10 mouse cellular contexts compared by ENCODE assay signal in the genomic region with DNA sequence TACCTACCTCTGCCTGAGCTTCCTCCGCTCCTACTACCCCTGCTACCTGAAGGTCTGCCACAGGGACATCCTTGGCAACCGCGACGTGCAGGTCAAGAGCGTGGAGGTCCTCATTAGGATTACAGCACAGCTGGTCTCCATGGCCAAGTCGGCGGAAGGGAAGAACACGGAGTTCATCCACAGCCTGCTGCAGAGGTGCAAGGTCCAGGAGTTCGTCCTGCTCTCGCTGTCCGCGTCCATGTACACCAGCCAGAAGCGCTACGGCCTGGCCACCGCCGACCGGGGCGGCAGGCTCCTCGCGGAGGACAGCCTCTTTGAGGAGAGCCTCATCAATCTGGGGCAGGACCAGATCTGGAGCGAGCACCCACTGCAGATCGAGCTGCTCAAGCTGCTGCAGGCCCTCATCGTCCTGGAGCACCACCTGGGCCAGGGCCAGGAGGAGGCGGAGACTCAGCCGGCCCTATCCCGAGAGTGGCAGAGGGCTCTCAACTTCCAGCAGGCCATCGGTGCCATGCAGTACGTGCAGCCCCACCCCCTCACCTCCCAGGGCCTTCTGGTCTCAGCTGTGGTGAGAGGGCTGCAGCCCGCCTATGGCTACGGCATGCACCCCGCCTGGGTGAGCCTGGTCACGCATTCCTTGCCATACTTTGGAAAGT. TPM values are rescaled to one million over a fixed set of nuclear protein-coding genes. Genes with fewer than 3 reads are reported as not detected.
DNase-seq lines count a peak whose midpoint lies in the region; ATAC-seq and TF ChIP-seq lines count a peak whose summit lies in the region.
"Had no signal": no experiment of that assay in that cellular context is flagged by ENCODE, and none has a peak within 500 bp of the region (broad histone marks: within the 10 kb centered on the region; RNA-seq: fewer than 3 reads in every experiment).

No protein-coding gene starts in this region.

- H3K79me2 ChIP-seq in heart, adult 2 months (replicated peaks; ENCODE audit: control insufficient read depth, insufficient read depth, low read length) = no peaks in the 10 kb centered on the region

- no peak overlapping the region for H3K27ac ChIP-seq in heart, adult 2 months
- H3K27ac ChIP-seq in embryonic facial prominence, embryonic 10.5 days (replicated peaks) = no peak overlapping the region
- H3K27ac ChIP-seq in lung, embryonic 16.5 days (ENCODE audit: low read length) = peak overlapping the region; percentile 58
- H3K27ac ChIP-seq: forebrain, embryonic 15.5 days; neural tube, embryonic 13.5 days had no signal

- no peak overlapping the region for H3K9ac ChIP-seq in heart, adult 2 months (ENCODE audit: low read depth, low read length)
- peak overlapping the region; percentile 8; the same call in 1 of the 2 replicates for H3K9ac ChIP-seq in lung, embryonic 16.5 days (ENCODE audit: low read length)
- H3K9ac ChIP-seq: forebrain, embryonic 15.5 days; neural tube, embryonic 13.5 days had no signal

- no peak for TF ChIP-seq POLR2A in heart, adult 2 months (IDR thresholded peaks at IDR 0.05; ENCODE audit: insufficient read depth, low read depth, low read length)

- no peaks in the 10 kb centered on the region for H3K4me1 ChIP-seq in heart, adult 2 months (ENCODE audit: control insufficient read depth, insufficient read depth, low read length)
- peaks cover 5% of the 10 kb centered on the region for H3K4me1 ChIP-seq in embryonic facial prominence, embryonic 10.5 days
- H3K4me1 ChIP-seq in lung, embryonic 16.5 days (replicated peaks; ENCODE audit: control insufficient read depth, insufficient read depth, low read length) = peaks cover 7% of the 10 kb centered on the region
- H3K4me1 ChIP-seq: forebrain, embryonic 15.5 days; neural tube, embryonic 13.5 days had no signal

- peak; percentile 34 for DNase-seq in heart, postnatal 4 days
- DNase-seq in heart, adult 2 months = no peak
- DNase-seq in embryonic facial prominence, embryonic 10.5 days (ENCODE audit: low spot score) = peak; percentile 27
- DNase-seq in kidney, adult 8-10 months = peak; percentile 53 to 61
- no peak for DNase-seq in thymus, postnatal 10 days (ENCODE audit: low spot score in 2 of 2)
- no peak for DNase-seq in layer of hippocampus, postnatal 36 days

- H3K4me3 ChIP-seq in heart, adult 2 months = no peak overlapping the region
- no peak overlapping the region for H3K4me3 ChIP-seq in embryonic facial prominence, embryonic 10.5 days
- peak overlapping the region; percentile 20; the same call in 1 of the 2 replicates for H3K4me3 ChIP-seq in lung, embryonic 16.5 days (ENCODE audit: low read length)
- H3K4me3 ChIP-seq: forebrain, embryonic 15.5 days; neural tube, embryonic 13.5 days had no signal

- H3K9me3 ChIP-seq in embryonic facial prominence, embryonic 10.5 days = no peaks in the 10 kb centered on the region
- no peaks in the 10 kb centered on the region for H3K9me3 ChIP-seq in lung, embryonic 16.5 days (ENCODE audit: control insufficient read depth, low read length)
- H3K9me3 ChIP-seq: forebrain, embryonic 15.5 days; neural tube, embryonic 13.5 days had no signal

- TF ChIP-seq CTCF in heart, adult 2 months (IDR thresholded peaks at IDR 0.05) = no peak

- H3K36me3 ChIP-seq in heart, adult 2 months (ENCODE audit: control insufficient read depth, insufficient read depth, low read length) = no peaks in the 10 kb centered on the region
- H3K36me3 ChIP-seq in embryonic facial prominence, embryonic 10.5 days (replicated peaks) = peaks cover 8% of the 10 kb centered on the region
- no peaks in the 10 kb centered on the region; the same call in none of the 2 replicates for H3K36me3 ChIP-seq in lung, embryonic 16.5 days (ENCODE audit: control insufficient read depth, insufficient read depth, low read length)

- H3K4me2 ChIP-seq in lung, embryonic 16.5 days (ENCODE audit: low read depth, low read length) = peak overlapping the region; percentile 41
- H3K4me2 ChIP-seq: forebrain, embryonic 15.5 days; neural tube, embryonic 13.5 days had no signal

- ATAC-seq in lung, embryonic 16.5 days (ENCODE audit: low read depth) = peak; percentile 97
- no peak for ATAC-seq in megakaryocyte-erythroid progenitor cell, adult 5-6 weeks (replicated peaks; ENCODE audit: low FRiP score, low TSS enrichment, poor library complexity, severe bottlenecking)
- ATAC-seq: forebrain, embryonic 15.5 days had no signal

- TF ChIP-seq EP300 in heart, adult 2 months (IDR thresholded peaks at IDR 0.05; ENCODE audit: insufficient read depth, low read depth, low read length) = no peak

- WGBS in heart, adult 2 months = 77% methylated on average over 32 of the region's 32 CpGs
- WGBS in embryonic facial prominence, embryonic 10.5 days = 75% methylated on average over 32 of the region's 32 CpGs
- WGBS in lung, embryonic 16.5 days = 51% methylated on average over 32 of the region's 32 CpGs

- H3K27me3 ChIP-seq in heart, adult 2 months (ENCODE audit: control insufficient read depth, insufficient read depth, low read length) = no peaks in the 10 kb centered on the region
- H3K27me3 ChIP-seq in embryonic facial prominence, embryonic 10.5 days (replicated peaks; ENCODE audit: low read depth, poor library complexity, severe bottlenecking) = no peaks in the 10 kb centered on the region
- no peaks in the 10 kb centered on the region for H3K27me3 ChIP-seq in lung, embryonic 16.5 days (ENCODE audit: control insufficient read depth, insufficient read depth, low read depth, low read length)
- H3K27me3 ChIP-seq: forebrain, embryonic 15.5 days; neural tube, embryonic 13.5 days had no signal

- intact Hi-C loops in heart, adult 2 months (cut with DNase I) = no loop called here

RNA-seq across cellular contexts. Expression of gene Dop1b, which starts 58.7 kb away (rescaled TPM):
- total RNA-seq in heart, postnatal 4 days (2021) = 10 to 100 TPM; 15.0 to 18.3 TPM
- 10 to 100 TPM; 15.7 to 17.6 TPM for total RNA-seq in heart, adult 2 months (2021)
- 14.5 and 15.5 TPM in 2 replicates for polyA plus RNA-seq in heart, adult 2 months (2012; rRNA removed)
- 8.4 and 9.1 TPM in 2 replicates for polyA plus RNA-seq in embryonic facial prominence, embryonic 10.5 days (2016; fragmentation: Nextera tagmentation; extraction: Ambion mirVana)
- 17.2 and 19.3 TPM in 2 replicates for polyA plus RNA-seq in lung, embryonic 16.5 days (2015; fragmentation: Nextera tagmentation; extraction: Ambion mirVana)
- total RNA-seq in layer of hippocampus, postnatal 36 days (2021) = 100 to 1,000 TPM; 104 to 114 TPM
- total RNA-seq in megakaryocyte-erythroid progenitor cell, adult 5-6 weeks (2014; fragmentation: Nextera tagmentation) = 38.8 and 63.3 TPM in 2 replicates
- total RNA-seq in megakaryocyte-erythroid progenitor cell, adult 5-6 weeks (2017) = 9.1 and 17.6 TPM in 2 replicates

Comparison
In these comparisons a context has a peak if more than half of its experiments do, and no peak if none do; other contexts are left out.
1. DNase-seq: peak in heart, postnatal 4 days (single experiment), embryonic facial prominence, embryonic 10.5 days (single experiment) and kidney, adult 8-10 months (2 of 2); none in heart, adult 2 months (0 of 2), thymus, postnatal 10 days (0 of 2) and layer of hippocampus, postnatal 36 days (0 of 2).